Mouse (Mus musculus): ENCODE data around the gene Gm20661.
A peak's percentile ranks its signal among the peaks of the same experiment; 100 is the strongest.

- peak; percentile 40 for TF ChIP-seq POLR2A (IDR thresholded peaks at IDR 0.05; ENCODE audit: insufficient read length, low read depth)
- no peak for TF ChIP-seq MAX (IDR thresholded peaks at IDR 0.05; ENCODE audit: low read depth)
Measured at GRCm38 (mm10) chr9:107947241-107948194, 35.3 kb upstream of the Gm20661 start.

All from myocyte (in vitro differentiated cells).